Mouse (Mus musculus): ENCODE measurements around the gene Mtch1.

DNA sequence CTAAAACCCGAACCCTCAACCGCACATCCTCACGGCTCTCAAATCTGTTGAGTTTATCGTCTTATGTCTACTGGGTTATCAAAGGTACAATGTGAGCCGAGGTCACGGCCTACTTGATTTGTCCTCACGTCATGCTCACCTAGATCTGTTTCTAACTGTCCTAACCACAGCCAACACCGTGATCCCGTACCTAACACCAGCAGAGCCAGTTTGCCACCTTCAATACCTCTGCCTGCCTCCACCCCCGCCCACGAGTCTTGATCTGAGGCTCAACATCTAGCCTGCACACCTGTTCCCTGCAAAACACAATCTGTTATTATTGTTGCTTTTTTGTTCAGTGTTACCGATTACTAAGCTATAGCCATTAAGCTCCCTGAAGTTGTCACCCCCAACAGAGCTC is 2.5 kb downstream of the Mtch1 start:
- TF ChIP-seq CTCF (IDR thresholded peaks at IDR 0.05; ENCODE audit: borderline replicate concordance, insufficient read depth, low read depth, low read length): no peak
- no peak for TF ChIP-seq POLR2A (IDR thresholded peaks at IDR 0.05; ENCODE audit: borderline replicate concordance, insufficient read depth, low read length)

Data from cerebellum, adult 2 months (tissue).